Mouse (Mus musculus): Measurements from ENCODE around the gene Usp18. TPM values are rescaled to one million over a fixed set of nuclear protein-coding genes. Genes with fewer than 3 reads are reported as not detected.

Usp18 gene
- polyA plus RNA-seq, 1 experiment from 2014 or later: 21.6 TPM

- H3K4me2 ChIP-seq (replicated peaks; ENCODE audit: low read depth): no peak overlapping the region
- H3K9me3 ChIP-seq (ENCODE audit: control insufficient read depth): no peaks in the 10 kb centered on the region
- H3K36me3 ChIP-seq (ENCODE audit: control insufficient read depth, insufficient read depth): no peaks in the 10 kb centered on the region
- no peak overlapping the region for H3K9ac ChIP-seq (ENCODE audit: low read depth, low read length)
- H3K4me3 ChIP-seq (ENCODE audit: low read depth, low read length): no peak overlapping the region
- no peak overlapping the region for H3K27ac ChIP-seq (ENCODE audit: low read depth, low read length)
- WGBS: 62% methylated on average over 6 of the region's 6 CpGs
- H3K27me3 ChIP-seq (replicated peaks; ENCODE audit: control insufficient read depth, insufficient read depth, low read length): no peaks in the 10 kb centered on the region
- no peak for ATAC-seq
- TF ChIP-seq CTCF (IDR thresholded peaks at IDR 0.05; ENCODE audit: low read depth): peak; percentile 39; the same call in 1 of the 2 replicates
- H3K4me1 ChIP-seq (replicated peaks; ENCODE audit: control insufficient read depth, insufficient read depth, low read length): no peaks in the 10 kb centered on the region
Observed at GRCm38 (mm10) chr6:121319099-121319498, 73.4 kb downstream of the Usp18 start.

Other genes with a start within 250 kb of the Usp18 start
- gene Mical3, start 114.9 kb upstream of the Usp18 start, polyA plus RNA-seq (2015; fragmentation: Nextera tagmentation; extraction: Ambion mirVana): 3.6 and 4.5 TPM in 2 replicates
- gene Pex26, start 62.2 kb upstream of the Usp18 start, polyA plus RNA-seq (2015; fragmentation: Nextera tagmentation; extraction: Ambion mirVana): 6.3 and 7.2 TPM in 2 replicates
- 0.14 and 0.31 TPM in 2 replicates for gene Tuba8, start 35.2 kb upstream of the Usp18 start, polyA plus RNA-seq (2015; fragmentation: Nextera tagmentation; extraction: Ambion mirVana)
- gene Slc6a13, start 54.3 kb downstream of the Usp18 start, polyA plus RNA-seq (2015; fragmentation: Nextera tagmentation; extraction: Ambion mirVana): 0.21 and 0.40 TPM in 2 replicates
- gene Slc6a12, start 97.2 kb downstream of the Usp18 start, polyA plus RNA-seq (2015; fragmentation: Nextera tagmentation; extraction: Ambion mirVana): 0.16 and 0.20 TPM in 2 replicates
- 0.16 and 0.18 TPM in 2 replicates for gene Iqsec3, start 227.8 kb downstream of the Usp18 start, polyA plus RNA-seq (2015; fragmentation: Nextera tagmentation; extraction: Ambion mirVana)

All from intestine, postnatal 0 days (tissue).